Mouse (Mus musculus) liver, embryonic 14.5 days (tissue): ENCODE results near the gene F8.

Experiments used
- CTCF ChIP-seq: IDR thresholded peaks from 2 replicates; pipeline ENCODE4 v1.5.1; 2016; ENCODE audit warnings: antibody characterized with exemption, low read depth, control low read depth
- EP300 ChIP-seq: IDR thresholded peaks from 2 replicates; pipeline ENCODE4 v1.6.1; 2016; ENCODE audit warnings: antibody characterized with exemption, low read depth

- TF ChIP-seq EP300 = no peak
- TF ChIP-seq CTCF = no peak
Observed at GRCm38 (mm10) chrX:75399471-75399870, 17.1 kb upstream of the F8 start.
